Mouse (Mus musculus): ENCODE measurements around the gene Gm28043.
"Not testable (repeated sequence)": the region's sequence is repeated elsewhere in the genome, so short reads cannot be mapped to it uniquely, and the experiment has no call there.

Gene Gm28043

GRCm38 (mm10) chr17:29614115-29615023 lies at the start of gene Gm28043, which contains the start of gene Rnf8:
Gene Gm28043 (plus strand): TSS chr17:29614876.
Gene Rnf8 (plus strand): TSS chr17:29614790.
- DNase-seq (ENCODE audit: low read depth, low spot score), result peak; percentile 96

GRCm38 (mm10) chr17:29565521-29565920 lies 49.2 kb upstream of the Gm28043 start:
- DNase-seq (ENCODE audit: low read depth, low spot score), result no peak

GRCm38 (mm10) chr17:29568435-29568834 lies 46.2 kb upstream of the Gm28043 start:
- no peak for DNase-seq (ENCODE audit: low read depth, low spot score)

GRCm38 (mm10) chr17:29569831-29570230 lies 44.8 kb upstream of the Gm28043 start:
- DNase-seq (ENCODE audit: low read depth, low spot score), result no peak

- no peak for DNase-seq (ENCODE audit: low read depth, low spot score)
These were observed 35.0 kb upstream of the Gm28043 start for GRCm38 (mm10) chr17:29579579-29580126.

GRCm38 (mm10) chr17:29583569-29583968 lies 31.1 kb upstream of the Gm28043 start:
- DNase-seq (ENCODE audit: low read depth, low spot score), result no peak

GRCm38 (mm10) chr17:29584306-29584705 lies 30.4 kb upstream of the Gm28043 start:
- DNase-seq (ENCODE audit: low read depth, low spot score), result no peak

GRCm38 (mm10) chr17:29584737-29585136 lies 29.9 kb upstream of the Gm28043 start:
- DNase-seq (ENCODE audit: low read depth, low spot score), result no peak

- no peak for DNase-seq (ENCODE audit: low read depth, low spot score)
These were observed 29.2 kb upstream of the Gm28043 start for GRCm38 (mm10) chr17:29585446-29585845.

- no peak for DNase-seq (ENCODE audit: low read depth, low spot score)
These were observed 27.8 kb upstream of the Gm28043 start for GRCm38 (mm10) chr17:29586921-29587320.

- no peak for DNase-seq (ENCODE audit: low read depth, low spot score)
These were observed 25.3 kb upstream of the Gm28043 start for GRCm38 (mm10) chr17:29589221-29589898.

- DNase-seq (ENCODE audit: low read depth, low spot score), result no peak
These were observed 18.5 kb upstream of the Gm28043 start for GRCm38 (mm10) chr17:29595891-29596770.

GRCm38 (mm10) chr17:29596771-29597132 lies 17.9 kb upstream of the Gm28043 start:
- no peak for DNase-seq (ENCODE audit: low read depth, low spot score)

- DNase-seq (ENCODE audit: low read depth, low spot score), result no peak
These were observed 15.6 kb upstream of the Gm28043 start for GRCm38 (mm10) chr17:29599051-29599450.

GRCm38 (mm10) chr17:29599537-29599936 lies 15.1 kb upstream of the Gm28043 start:
- DNase-seq (ENCODE audit: low read depth, low spot score), result no peak

- DNase-seq (ENCODE audit: low read depth, low spot score), result no peak
These were observed 13.3 kb upstream of the Gm28043 start for GRCm38 (mm10) chr17:29601391-29601790.

- peak; percentile 68 for DNase-seq (ENCODE audit: low read depth, low spot score)
These were observed 11.4 kb upstream of the Gm28043 start for GRCm38 (mm10) chr17:29603283-29603682.

- not testable (repeated sequence) for DNase-seq (ENCODE audit: low read depth, low spot score)
These were observed 1.2 kb upstream of the Gm28043 start for GRCm38 (mm10) chr17:29613453-29613852.

- DNase-seq (ENCODE audit: low read depth, low spot score), result no peak
These were observed 412 bp downstream of the Gm28043 start for GRCm38 (mm10) chr17:29615024-29615551.

- no peak for DNase-seq (ENCODE audit: low read depth, low spot score)
These were observed 940 bp downstream of the Gm28043 start for GRCm38 (mm10) chr17:29615616-29616015.

GRCm38 (mm10) chr17:29619231-29619630 lies 4.6 kb downstream of the Gm28043 start:
- no peak for DNase-seq (ENCODE audit: low read depth, low spot score)
